Mouse (Mus musculus) lung, adult 2 months (tissue): ENCODE data around the gene Dupd1.

Experiments
- CTCF ChIP-seq: fragments of 200-500 bp; IDR thresholded peaks from 2 replicates; pipeline ENCODE4 v1.5.1; 2011; ENCODE audit warnings: mild to moderate bottlenecking, low read length, control low read depth; ENCODE audit not compliant: insufficient read depth
- POLR2A ChIP-seq: fragments of 200-500 bp; IDR thresholded peaks from 2 replicates; pipeline ENCODE4 v1.6.1; 2011; ENCODE audit warnings: low read depth, mild to moderate bottlenecking, control low read depth, low read length, borderline replicate concordance; ENCODE audit errors: extremely low read depth

DNA sequence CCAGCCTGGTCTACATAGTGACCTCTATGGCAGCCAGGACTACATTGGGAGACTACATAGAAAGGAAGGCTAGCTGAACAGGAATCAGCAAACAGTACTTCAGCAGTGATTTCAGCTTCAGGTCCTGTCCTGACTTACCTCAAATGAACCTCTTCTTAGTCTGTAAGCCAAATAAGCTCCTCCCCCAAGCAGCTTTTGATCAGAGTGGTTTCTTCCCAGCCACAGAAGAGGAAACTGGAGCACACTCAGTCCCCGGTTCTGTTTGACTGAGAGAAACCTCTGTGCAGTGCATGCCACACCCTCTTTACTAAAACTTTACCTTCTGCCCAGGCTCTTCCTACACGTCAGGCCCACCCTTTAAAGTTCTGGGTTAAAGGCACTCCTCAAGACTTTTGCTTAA lies 60.6 kb downstream of the Dupd1 start:
- TF ChIP-seq CTCF (no peak), POLR2A (no peak)
